Mouse (Mus musculus) adrenal gland, postnatal 4 days (tissue): ENCODE data around the gene Ifitm6. TPM values are rescaled to one million over a fixed set of nuclear protein-coding genes. Genes with fewer than 3 reads are reported as not detected.
"Not testable (repeated sequence)": the region's sequence is repeated elsewhere in the genome, so short reads cannot be mapped to it uniquely, and the experiment has no call there.

ENCODE experiments used
- DNase-seq, 2 experiments: peaks; one replicate each; pipeline ENCODE4 v3.0.0; 2021 to 2022; ENCODE audit warnings: low spot score in 2 of 2, mixed read lengths in 2 of 2
- long read RNA-seq, 2 experiments: library from polyadenylated mRNA; stranded (forward); transcript quantifications; one replicate each; pipeline ENCODE4 v2.0.0; 2021
- total RNA-seq, 2 experiments: library from RNA; stranded (reverse); gene quantifications; 2 replicates each; pipeline ENCODE4 v1.2.3; 2021

Gene Ifitm6
- total RNA-seq, result 1 to 10 TPM; 2.1 to 4.5 TPM
- long read RNA-seq, experiment 1, partial matches to known transcripts, result 0 of 1 reads
- long read RNA-seq, experiment 1, other reads (novel, unspliced or antisense), result 0 of 1 reads
- long read RNA-seq, experiment 2, partial matches to known transcripts, result 0 of 1 reads
- long read RNA-seq, experiment 2, other reads (novel, unspliced or antisense), result 0 of 1 reads

GRCm38 (mm10) chr7:141017824-141018223 lies at the start of gene Ifitm6:
Ifitm6 (minus strand) TSS chr7:141017924.
- not testable (repeated sequence) for DNase-seq

- no peak for DNase-seq
These were observed 46.9 kb upstream of the Ifitm6 start for GRCm38 (mm10) chr7:141064576-141064975.

GRCm38 (mm10) chr7:141064175-141064574 lies 46.5 kb upstream of the Ifitm6 start:
- no peak for DNase-seq

- DNase-seq, result no peak
These were observed 45.6 kb upstream of the Ifitm6 start for GRCm38 (mm10) chr7:141063353-141063752.

DNA sequence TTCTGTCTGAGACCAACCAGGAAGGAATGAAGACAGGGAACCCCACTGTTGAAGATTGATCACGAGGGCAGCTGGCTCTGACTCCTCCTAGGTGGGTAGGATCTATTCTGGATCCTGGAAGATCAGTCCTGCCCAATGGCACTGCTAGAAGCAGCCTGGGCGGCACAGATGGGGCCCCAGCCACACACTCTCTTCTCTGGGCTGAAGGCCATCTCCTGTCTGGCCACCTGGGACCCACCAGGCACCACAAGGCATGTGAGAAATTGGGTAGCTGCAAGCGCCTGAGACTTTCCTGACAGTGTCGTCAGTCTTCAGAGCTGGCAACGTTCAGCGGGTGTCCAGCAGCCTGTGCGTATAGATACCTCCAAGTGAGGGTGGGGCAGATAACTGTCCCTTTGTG lies 44.8 kb upstream of the Ifitm6 start:
- DNase-seq, result no peak

GRCm38 (mm10) chr7:141061269-141061692 lies 43.6 kb upstream of the Ifitm6 start:
- DNase-seq, result no peak

DNA sequence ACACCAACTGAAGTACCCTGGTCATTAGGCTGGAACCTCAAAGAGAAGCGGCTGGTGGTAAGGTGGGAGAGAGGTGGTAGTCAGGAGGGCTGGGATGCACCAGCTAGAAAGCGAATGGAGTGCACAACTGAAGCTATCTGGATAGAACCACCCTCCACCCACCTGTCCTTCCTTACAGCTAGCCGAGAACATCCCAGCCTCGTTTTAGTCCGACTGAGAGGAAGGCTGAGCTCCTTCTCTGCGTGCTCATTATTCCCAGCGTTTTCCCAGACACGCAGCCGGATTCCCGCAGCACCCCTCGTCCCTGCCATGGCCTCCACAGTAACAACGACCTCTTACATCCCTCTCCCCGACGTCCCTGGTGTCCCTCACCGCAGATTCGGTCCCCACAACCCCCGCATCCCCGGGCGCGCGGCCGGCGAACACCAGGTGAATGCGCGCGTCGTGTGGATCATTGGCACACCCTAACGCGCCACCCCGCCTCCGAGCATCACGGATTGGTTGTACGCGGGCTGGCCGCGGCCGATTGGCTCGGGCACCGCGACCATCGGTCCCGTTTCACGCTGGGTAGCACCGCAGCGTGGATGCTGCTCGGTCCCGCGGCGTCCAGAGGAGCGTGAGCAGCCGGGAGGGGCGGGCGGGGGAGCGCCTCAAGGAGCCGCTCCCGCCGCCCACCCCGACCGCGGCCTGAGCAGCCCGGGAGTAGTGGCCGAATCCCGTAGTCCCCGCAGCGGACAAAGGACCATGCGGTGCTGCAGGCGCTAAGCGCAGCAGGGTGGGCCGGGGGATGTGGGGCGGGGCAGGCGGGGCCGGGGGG lies 42.9 kb upstream of the Ifitm6 start, which contains the start of gene B4galnt4:
Gene B4galnt4, plus strand, starts transcription at position 679 of the 817 bp plus-strand sequence.
- peak in 1 of 2 experiments; percentile 32 for DNase-seq

- DNase-seq, result no peak
These were observed 42.2 kb upstream of the Ifitm6 start for GRCm38 (mm10) chr7:141059929-141060328.

DNA sequence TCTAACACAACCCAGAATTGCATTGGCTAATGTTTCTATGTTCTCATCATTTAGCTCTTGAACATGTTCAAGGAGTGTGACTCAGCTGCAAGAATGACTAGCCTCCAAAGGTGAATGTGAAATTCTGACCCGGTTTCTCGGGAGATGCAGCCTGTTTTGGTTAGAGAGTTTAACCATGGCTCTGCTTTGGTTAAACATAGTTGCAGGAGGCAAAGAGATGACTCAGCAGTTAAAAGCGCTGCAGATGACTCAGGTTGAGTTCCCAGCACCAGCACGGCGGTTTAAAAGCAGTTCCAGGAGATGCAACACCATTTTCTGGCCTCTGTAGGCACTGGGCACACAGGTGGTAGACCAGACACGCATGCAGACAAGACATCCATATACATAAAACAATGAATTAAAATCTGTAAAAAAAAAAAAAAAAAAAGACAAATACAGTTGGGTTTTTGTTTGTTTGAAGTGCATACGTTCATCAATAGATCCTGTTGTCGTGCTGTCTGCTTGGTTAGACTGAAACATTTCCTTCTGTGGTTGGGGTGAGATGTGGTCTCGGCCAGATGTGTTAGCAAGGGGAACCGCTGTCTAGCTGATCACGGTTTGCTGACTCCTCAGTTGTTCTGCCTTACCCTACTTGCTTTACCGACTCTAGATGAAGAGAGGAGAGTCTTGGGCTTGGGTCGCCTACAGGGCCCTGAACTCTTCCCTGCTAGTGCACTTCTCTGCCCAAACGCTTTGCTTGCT lies 41.0 kb upstream of the Ifitm6 start:
- DNase-seq, result no peak

DNA sequence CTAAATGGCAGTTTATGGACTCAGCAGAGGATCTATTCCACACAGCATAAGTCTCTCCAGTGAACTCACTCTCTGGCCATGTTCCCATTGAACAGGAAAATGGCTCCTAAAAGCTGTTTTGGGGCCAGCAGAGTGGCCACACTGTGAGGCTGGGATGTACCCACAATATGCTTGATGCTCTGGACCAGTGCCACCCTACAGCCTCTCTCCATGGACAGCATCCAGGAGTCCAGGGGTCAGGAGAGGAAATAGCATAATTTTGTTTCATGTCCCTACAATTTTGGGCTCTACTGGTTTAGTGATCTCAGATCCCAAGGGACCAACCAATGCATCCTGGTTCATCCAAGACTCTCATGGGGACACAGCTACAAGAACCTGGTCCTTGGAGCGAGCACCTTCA lies 39.8 kb upstream of the Ifitm6 start:
- no peak for DNase-seq

DNA sequence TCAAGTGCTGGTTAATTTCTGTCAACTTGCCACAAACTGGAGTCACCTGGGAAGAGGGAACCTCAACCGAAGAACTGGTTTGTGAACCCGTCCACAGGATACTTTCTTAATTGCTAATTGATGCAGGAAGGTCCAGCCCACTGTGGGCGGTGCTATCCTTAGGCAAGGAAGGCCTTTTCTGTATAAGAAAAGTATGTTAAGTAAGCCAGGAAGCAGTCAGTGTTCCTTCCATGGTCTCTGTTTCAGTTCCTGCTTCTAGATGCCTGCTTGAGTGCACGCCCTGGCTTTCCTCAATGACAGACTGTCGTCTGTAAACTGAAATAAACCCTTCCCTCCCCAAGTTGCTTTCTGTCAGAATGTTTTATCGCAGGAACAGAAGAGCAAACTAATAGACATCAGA lies 39.3 kb upstream of the Ifitm6 start:
- no peak for DNase-seq

GRCm38 (mm10) chr7:141055785-141056184 lies 38.1 kb upstream of the Ifitm6 start:
- DNase-seq, result no peak

DNA sequence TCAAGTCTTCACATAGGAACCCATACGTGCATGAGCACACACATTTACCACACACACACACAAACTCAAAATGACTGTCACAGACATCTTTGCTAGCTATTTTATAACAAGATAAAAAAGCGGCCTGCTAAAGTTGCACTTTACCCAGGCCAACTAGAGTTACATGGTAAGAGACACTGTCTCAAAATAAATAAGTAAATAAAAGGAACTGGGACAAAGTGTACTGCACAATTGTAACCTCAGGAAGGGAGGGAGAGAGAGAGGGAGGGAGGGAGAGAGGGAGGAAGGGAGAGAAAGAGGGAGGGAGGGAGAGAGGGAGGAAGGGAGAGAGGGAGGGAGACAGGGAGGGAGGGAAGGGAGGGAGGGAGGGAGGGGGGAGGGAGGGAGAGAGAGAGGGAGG lies 34.7 kb upstream of the Ifitm6 start:
- no peak for DNase-seq

GRCm38 (mm10) chr7:141052016-141052415 lies 34.3 kb upstream of the Ifitm6 start:
- no peak for DNase-seq

GRCm38 (mm10) chr7:141051060-141051685 lies 33.4 kb upstream of the Ifitm6 start:
- no peak for DNase-seq

- no peak for DNase-seq
These were observed 31.6 kb upstream of the Ifitm6 start for GRCm38 (mm10) chr7:141049326-141049725.

- DNase-seq, result peak; percentile 82 to 84
These were observed 30.8 kb upstream of the Ifitm6 start for GRCm38 (mm10) chr7:141048226-141049218.

DNA sequence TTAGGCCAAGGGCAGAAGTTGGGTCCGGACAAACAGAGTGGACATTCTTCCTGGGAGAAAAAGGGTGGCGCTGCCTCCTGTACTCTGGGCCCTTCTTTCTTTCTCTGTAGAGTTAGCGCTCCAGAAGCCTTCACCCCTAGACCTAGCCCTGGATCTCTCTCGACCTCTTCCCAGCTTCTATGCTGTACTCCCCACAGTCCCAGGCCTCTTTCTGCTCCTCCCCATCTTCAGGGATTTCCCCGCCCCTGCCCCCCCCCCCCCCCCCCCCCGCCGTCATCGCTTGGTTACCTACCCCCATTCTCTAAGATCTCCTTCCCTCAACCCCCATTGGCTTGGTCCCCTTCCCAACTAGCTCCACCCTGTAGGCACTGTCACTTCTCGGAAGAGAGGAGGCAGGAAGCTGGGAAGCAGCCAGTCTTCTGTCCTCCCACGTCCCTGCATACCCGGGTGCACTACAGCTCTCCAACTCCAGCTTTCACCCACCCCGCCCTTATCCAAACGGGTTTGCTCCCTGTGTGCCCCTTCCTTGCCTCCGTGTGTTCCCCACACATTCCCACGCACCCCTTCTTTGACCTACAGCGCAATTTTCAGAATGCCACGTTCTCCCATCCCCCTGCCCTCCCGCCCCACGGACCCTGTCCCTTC lies 30.0 kb upstream of the Ifitm6 start:
- peak in 1 of 2 experiments; percentile 29 for DNase-seq

DNA sequence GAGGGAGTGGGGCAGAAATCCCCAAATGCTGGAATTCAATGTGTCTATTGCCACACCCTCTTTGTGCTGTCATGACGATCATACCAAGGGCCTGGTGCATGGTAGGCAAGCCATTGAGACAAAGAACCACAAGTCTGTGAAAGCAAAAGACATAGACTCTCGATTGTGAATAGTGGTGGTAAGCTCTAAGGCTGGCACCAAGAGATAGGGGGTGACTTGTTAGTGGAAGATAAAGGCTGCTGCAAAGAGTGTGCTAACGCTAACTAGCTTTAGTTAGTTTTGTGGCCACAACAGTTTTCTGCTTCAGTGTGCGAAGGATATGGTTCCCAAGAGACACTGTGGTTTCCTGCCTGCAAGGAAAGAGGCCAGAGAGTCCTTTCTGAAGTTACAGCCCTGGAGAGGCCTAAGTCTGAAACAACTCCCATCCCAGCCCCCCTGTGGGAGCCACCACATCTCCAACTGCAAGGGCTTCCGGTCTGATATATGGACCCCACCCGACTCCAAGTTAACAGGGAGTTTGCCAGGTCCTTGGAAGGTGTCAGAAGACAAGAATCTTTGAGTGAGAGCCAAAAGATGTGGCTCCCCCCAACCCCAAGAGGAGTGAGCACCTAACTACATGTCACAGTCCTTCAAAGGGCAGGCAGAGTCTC lies 29.3 kb upstream of the Ifitm6 start:
- DNase-seq, result no peak
